Mouse (Mus musculus) heart, adult 10 weeks (tissue): ENCODE data around the gene Gm8126. TPM values are rescaled to one million over a fixed set of nuclear protein-coding genes. Genes with fewer than 3 reads are reported as not detected.

Experiments
- polyA plus RNA-seq: library from polyadenylated mRNA; stranded (reverse); fragments of 350-450 nt; fragmentation: Illumina TruSeq; extraction: RNeasy Lipid Tissue Mini Kit (QIAGEN cat#74804); gene quantifications from one replicate; pipeline ENCODE4 v1.2.3, GENCODE M21; 2014; ENCODE audit warnings: low read depth, low replicate concordance

The Gm8126 gene
- not detected for polyA plus RNA-seq

GRCm38 (mm10) chr14:43258349-43258748 is at the start of gene Gm8126:
Gene Gm8126 (plus strand): TSS chr14:43258649.

GRCm38 (mm10) chr14:43235204-43235603 is 23.2 kb upstream of the Gm8126 start, which contains the start of gene Gm8122:
Gene Gm8122 (minus strand): TSS chr14:43235304.

DNA sequence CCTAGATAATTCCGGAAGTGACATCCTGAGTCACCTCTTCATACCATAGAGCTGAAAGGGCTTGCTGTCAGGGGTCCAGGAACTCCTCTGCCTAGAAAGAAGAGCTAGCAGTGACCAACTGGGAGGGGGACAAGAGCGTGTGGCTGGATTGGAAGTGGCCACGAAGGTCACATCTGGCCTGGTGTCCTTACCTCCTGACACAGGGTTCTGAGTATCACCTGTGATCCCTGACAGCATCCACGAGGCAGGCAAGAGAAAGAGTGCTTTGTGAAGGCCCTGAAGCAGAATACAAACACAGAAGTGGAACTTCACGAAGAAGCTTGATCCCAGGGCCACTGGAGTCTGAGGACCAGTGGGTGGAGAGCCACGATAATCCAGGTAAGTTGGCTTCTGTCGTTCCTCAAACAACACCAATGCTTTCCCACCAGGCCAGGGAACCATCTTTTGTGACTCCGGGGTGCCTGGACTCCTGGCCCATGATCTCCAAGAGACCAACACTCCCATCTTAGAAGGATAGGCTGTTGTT is 16.6 kb downstream of the Gm8126 start, which contains the start of gene Gm9732:
TSS of gene Gm9732 (plus strand) at position 51 of the 526 bp plus-strand sequence.

DNA sequence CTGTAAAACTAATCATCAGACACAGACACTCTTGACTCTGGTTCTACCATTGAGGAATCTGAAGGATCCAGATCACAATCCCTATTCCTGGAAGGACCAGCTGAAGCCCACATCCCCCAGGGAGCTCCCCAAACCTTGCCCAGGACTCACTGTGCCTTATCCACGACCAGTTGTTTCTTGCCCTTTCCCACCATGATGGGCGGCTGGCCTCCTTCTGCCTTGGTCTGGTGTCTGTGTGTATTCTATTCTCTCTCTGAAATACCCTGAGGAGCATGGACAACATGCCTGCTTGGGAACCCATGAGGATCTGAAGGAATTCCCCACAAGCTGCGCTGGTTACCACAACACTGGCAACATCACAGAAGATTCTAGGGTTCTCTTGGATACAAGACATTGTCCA is 35.1 kb downstream of the Gm8126 start, which contains the start of gene Gm8127:
TSS of gene Gm8127 (minus strand) at position 330 of the 400 bp plus-strand sequence.

Other genes with a start within 250 kb of the Gm8126 start
- not detected for gene Gm10376, start 243.0 kb upstream of the Gm8126 start, polyA plus RNA-seq
- not detected for gene Gm8094, start 182.0 kb upstream of the Gm8126 start, polyA plus RNA-seq
- gene Gm8104, start 158.0 kb upstream of the Gm8126 start, polyA plus RNA-seq = not detected
- not detected for gene Gm7233, start 78.8 kb upstream of the Gm8126 start, polyA plus RNA-seq
- not detected for gene Gm8122, start 23.3 kb upstream of the Gm8126 start, polyA plus RNA-seq
- gene Gm9732, start 16.4 kb downstream of the Gm8126 start, polyA plus RNA-seq = not detected
- not detected for gene Gm8127, start 35.2 kb downstream of the Gm8126 start, polyA plus RNA-seq
- not detected for gene 1700001F09Rik, start 89.2 kb downstream of the Gm8126 start, polyA plus RNA-seq
- gene Gm8138, start 157.7 kb downstream of the Gm8126 start, polyA plus RNA-seq = not detected